Mouse (Mus musculus) gastrocnemius, postnatal 14 days (tissue): ENCODE data around the gene Slc35a3. TPM values are rescaled to one million over a fixed set of nuclear protein-coding genes. Genes with fewer than 3 reads are reported as not detected.
"Not testable (repeated sequence)": the region's sequence is repeated elsewhere in the genome, so short reads cannot be mapped to it uniquely, and the experiment has no call there.

ENCODE experiments used
- DNase-seq: peaks from one replicate; pipeline ENCODE4 v3.0.0; 2021; ENCODE audit warnings: mixed read lengths
- intact Hi-C: fragments of 180-260 bp; cut with DNase I; formaldehyde crosslinking; loops from one replicate; pipeline ENCODE4 v1.15.1; 2025; ENCODE audit warnings: low total_unique reads
- total RNA-seq, 2 experiments: library from RNA; stranded (reverse); gene quantifications; 2 replicates each; pipeline ENCODE4 v1.2.3; 2021

Gene Slc35a3
- total RNA-seq, 2 experiments from 2014 or later, result 8.2 to 8.9 TPM

GRCm38 (mm10) chr3:116702647-116703272 is 9.9 kb downstream of the Slc35a3 start:
- no peak for DNase-seq
- intact Hi-C loops, result no loop called here

DNA sequence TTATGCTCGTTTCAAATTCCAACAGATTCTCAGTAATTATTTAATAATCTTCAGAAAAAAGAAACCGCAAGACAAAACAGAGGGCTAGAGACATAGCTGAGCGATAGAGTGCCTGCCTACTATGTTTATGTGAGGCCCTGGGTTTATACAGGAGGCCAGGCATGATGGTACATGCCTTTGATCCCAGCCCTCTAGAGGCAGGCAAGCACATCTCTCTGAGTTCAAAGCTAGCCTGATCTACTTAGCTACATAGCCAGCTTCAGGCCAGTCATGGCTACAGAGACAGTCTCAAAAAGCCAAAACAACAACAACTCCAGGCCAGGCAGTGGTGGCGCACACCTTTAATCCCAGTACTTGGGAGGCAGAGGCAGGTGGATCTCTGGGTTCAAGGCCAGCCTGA is 11.0 kb downstream of the Slc35a3 start:
- intact Hi-C loops, result no loop called here
- no peak for DNase-seq

DNA sequence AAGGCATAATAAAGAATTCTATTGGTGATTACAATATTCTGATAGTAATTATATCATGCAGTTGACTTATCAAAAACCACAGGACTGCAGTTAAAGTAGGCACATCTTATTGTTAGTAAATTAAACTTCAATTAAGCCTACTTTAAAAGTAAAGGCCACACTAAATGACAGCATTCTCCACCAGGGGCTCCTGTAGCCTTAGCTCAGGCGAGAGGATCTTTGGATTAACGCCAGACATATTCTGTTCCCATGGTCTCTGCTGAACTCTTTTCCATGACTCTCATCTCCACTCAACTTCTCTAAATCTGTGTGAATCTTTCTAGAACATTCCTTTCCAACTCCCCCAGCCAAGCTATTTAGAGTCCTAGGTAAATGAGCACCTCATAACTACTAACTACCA is 13.8 kb downstream of the Slc35a3 start:
- DNase-seq, result no peak
- intact Hi-C loops, result no loop called here

GRCm38 (mm10) chr3:116695666-116695985 is 17.0 kb downstream of the Slc35a3 start:
- intact Hi-C loops, result no loop called here
- no peak for DNase-seq

- DNase-seq, result no peak
- intact Hi-C loops, result no loop called here
Measured at GRCm38 (mm10) chr3:116694955-116695665, 17.5 kb downstream of the Slc35a3 start.

DNA sequence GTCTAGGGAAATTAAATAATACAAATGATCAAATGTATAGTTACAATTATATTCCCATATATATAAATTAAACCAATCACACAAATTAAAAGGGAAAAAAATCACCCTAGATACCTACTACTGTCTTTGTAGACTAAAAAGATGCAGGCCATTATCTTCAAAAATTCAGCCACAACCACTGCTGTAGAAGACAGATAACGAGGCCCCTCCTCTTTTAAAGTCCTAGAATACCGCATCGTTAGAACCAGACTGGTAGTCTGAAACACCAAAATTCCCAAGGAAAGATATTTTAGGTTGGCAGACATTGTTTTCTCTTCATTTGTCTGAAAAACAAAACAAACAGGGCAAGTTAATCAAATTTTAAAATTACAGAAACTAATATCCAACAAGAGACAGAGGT is 18.3 kb downstream of the Slc35a3 start:
- intact Hi-C loops, result no loop called here
- DNase-seq, result no peak

GRCm38 (mm10) chr3:116681160-116681559 is 31.5 kb downstream of the Slc35a3 start, which contains the start of gene Gm43191:
Gene Gm43191, minus strand, starts transcription at chr3:116681260.
- DNase-seq, result no peak
- intact Hi-C loops, result no loop called here

GRCm38 (mm10) chr3:116664281-116664680 is 48.4 kb downstream of the Slc35a3 start:
- intact Hi-C loops, result loop anchor here (10.0 kb wide), 1 partner anchor 69 kb away; the partner anchor contains the start of gene Sass6
- DNase-seq, result not testable (repeated sequence)

- intact Hi-C loops, result loop anchor here (10.0 kb wide), 1 partner anchor 68 kb away; the partner anchor contains the start of gene Sass6
- peak; percentile 99 for DNase-seq
Measured at GRCm38 (mm10) chr3:116662463-116662863, 50.2 kb downstream of the Slc35a3 start, which contains the start of gene Mfsd14a. Gene Mfsd14a, minus strand, starts transcription at chr3:116662677.

- intact Hi-C loops, result loop anchor here (10.0 kb wide), 1 partner anchor 67 kb away; the partner anchor contains the start of gene Sass6
Measured at GRCm38 (mm10) chr3:116661870-116662414, 50.7 kb downstream of the Slc35a3 start.

DNA sequence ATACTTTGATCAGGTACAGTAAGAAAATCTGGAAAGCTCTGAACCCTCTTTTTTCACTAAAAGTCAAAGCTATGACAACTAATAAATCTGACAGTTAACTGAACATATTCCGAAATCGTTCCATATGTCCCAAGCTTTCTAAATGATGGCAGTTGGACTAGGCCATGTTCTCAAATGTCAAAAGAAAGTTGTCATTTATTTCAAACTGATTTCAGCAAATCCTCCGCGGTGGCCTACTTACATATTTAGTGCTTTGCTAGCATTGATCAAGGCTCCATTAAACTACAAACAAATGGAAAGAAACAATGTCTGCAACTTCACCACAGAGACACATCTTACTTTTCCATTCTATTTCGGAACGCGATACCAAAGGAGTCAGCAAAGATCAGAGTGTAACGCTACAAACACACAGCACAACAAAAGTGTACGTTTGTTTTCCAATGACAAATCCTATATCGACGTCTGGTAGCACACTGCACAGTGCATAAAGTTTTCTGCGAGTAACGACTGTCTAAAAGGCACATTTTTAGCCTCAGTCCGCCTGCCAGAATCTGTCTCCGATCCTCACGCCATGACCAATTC is 51.3 kb downstream of the Slc35a3 start:
- intact Hi-C loops, result loop anchor here (10.0 kb wide), 1 partner anchor 67 kb away; the partner anchor contains the start of gene Sass6
- no peak for DNase-seq

More at GRCm38 (mm10) chr3:116661870-116662414, 50.7 kb downstream of the Slc35a3 start:
- DNase-seq, result peak; percentile 55

DNA sequence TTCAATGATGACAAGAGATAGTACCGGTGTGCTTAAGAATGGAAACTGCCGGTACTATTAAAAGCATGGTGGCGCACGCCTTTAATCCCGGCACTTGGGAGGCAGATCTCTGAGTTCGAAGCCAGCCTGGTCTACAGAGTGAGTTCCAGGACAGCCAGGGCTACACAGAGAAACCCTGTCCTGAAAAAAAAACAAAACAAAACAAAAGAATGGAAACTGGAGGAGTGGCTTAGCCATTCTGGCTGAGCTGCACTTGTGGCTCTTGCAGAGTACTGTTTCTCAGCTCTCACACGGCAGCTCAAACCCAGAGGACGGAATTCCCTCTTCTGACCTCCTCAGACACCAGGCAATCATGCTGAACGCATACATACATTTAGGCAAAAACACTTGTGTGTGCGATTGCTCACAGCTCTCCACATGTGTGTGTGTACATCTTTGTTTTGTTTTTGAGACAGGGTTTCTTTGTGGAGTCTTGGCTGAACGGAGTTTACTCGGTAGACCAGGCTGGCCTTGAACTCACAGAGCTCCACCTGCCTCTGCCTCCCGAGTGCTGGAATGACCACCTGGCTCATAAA is 52.7 kb downstream of the Slc35a3 start:
- no peak for DNase-seq
- intact Hi-C loops, result loop anchor here (10.0 kb wide), 1 partner anchor 65 kb away; the partner anchor contains the start of gene Sass6

DNA sequence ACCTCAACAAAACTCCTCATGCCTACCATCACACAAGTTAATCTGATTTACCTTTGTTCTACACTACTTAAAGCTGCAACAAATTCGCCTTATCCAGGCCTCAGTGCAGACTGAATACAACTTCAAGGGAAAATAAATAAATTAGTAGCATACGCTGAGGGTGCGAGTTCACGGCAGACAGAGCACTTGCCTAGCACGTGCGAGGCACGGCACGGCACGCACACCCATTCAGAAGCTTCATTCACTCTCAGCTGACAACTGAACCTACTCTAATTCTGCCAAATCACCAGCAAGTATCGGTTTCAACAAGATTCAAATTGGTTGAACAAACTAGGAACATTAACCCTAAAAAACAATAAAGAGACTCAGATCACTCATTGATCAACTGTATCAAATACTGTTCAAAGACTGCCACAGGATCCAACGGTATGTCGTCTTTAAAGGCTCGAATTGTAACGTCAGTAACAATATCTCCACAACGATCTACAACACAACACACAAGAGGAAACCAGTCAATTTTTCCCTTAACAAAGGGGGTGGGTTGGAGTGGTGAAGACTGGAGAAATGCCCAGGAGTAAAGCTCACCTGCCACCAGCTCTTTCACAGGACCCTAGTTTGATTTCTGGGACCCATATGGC is 53.6 kb downstream of the Slc35a3 start:
- intact Hi-C loops, result no loop called here
- no peak for DNase-seq

- no peak for DNase-seq
- intact Hi-C loops, result no loop called here
Measured at GRCm38 (mm10) chr3:116656184-116656965, 56.3 kb downstream of the Slc35a3 start.

- not testable (repeated sequence) for DNase-seq
Measured at GRCm38 (mm10) chr3:116654051-116654450, 58.6 kb downstream of the Slc35a3 start.

DNA sequence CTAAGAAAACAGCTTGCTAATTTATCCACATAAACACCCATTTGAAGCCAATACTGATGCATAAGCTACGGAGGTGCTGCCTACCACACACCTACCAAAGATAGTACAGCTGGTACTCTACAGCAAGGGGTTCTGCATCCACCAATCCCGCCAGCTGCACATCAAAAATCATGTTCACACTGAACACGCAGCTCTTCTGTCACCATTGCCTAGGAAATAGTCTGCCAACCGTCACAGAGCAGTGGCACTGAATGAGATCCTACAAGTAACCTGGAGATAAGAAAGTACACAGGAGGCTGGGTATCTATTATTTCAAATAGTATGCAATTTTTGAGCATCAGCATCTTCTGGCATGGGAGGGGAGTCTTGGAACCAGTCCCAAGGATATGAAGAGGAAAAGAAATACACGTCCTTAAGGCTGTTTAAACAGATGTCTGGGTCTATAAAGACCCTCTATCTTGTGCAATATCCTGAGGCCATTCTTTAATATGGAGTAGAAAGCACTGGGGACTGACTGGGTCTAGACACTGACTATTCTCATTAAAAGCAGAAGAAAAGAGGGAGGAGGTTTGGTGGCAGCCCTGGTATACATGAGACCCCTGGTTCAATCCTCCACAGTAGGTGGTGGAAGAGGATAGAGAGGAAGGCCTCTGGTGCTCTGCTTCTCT is 59.2 kb downstream of the Slc35a3 start:
- intact Hi-C loops, result no loop called here
- no peak for DNase-seq

More at GRCm38 (mm10) chr3:116654051-116654450, 58.6 kb downstream of the Slc35a3 start:
- intact Hi-C loops, result not testable (repeated sequence)

GRCm38 (mm10) chr3:116652033-116652446 is 60.6 kb downstream of the Slc35a3 start:
- intact Hi-C loops, result no loop called here
- DNase-seq, result no peak

- DNase-seq, result no peak
- intact Hi-C loops, result no loop called here
Measured at GRCm38 (mm10) chr3:116650698-116651097, 61.9 kb downstream of the Slc35a3 start.
